Mouse (Mus musculus) heart, postnatal 0 days (tissue): Measurements from ENCODE around the gene Gm8773.

Source experiments
- CTCF ChIP-seq: IDR thresholded peaks from 2 replicates; pipeline ENCODE4 v1.5.1; 2016; ENCODE audit warnings: antibody characterized with exemption, control low read depth, low read depth
- EP300 ChIP-seq: IDR thresholded peaks from 2 replicates; pipeline ENCODE4 v1.6.1; 2016; ENCODE audit warnings: antibody characterized with exemption, low read depth

GRCm38 (mm10) chr5:5562435-5562834 is 11.2 kb upstream of the Gm8773 start:
- no peak for TF ChIP-seq CTCF
- TF ChIP-seq EP300: no peak
